Mouse (Mus musculus): ENCODE measurements around the gene Fam187b. TPM values are rescaled to one million over a fixed set of nuclear protein-coding genes. Genes with fewer than 3 reads are reported as not detected.
A peak's percentile ranks its signal among the peaks of the same experiment; 100 is the strongest.
"Not testable (repeated sequence)": the region's sequence is repeated elsewhere in the genome, so short reads cannot be mapped to it uniquely, and the experiment has no call there.

Gene Fam187b
- 12.8 and 13.7 TPM in 2 replicates for polyA plus RNA-seq (2015; fragmentation: Nextera tagmentation; extraction: Ambion mirVana)

DNA sequence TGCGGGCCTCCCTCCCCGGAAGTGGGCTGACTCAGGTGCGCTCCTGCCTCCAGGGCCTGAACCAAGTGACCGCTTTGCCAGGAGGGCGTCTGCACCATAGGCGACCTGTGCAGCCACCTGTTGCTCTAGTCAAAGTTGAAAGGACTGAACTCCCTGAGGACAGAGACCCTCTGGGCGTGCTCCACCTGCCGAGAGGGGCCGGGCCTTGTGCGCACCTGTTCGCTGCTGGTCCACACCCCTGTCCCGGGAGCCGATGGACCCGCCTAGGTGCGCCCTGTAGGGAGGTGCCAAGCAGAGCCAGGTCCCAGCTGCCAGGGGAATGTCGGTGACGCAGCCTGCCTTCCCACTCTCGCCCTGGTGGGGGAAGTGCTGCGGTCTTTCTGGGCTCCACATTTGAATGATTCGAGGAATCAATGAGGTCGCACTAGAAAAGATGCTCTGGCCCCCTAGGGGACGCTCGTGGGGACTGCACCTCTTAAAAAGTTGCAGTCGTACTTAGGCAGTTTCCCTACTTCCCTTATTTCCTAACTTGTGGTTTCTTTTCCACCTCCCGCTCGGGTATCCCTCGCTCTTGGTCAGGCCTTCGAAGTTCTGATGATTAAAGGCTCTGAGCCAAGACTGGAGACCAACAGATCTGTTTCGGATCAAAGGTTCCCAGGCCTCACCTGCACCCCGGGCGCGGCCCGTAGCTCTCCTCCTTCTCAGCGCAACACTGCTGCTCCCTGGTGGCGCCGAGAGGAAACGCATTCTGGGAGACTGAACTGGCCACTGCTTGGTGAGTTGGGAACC, at the start of gene Fam187b:
TSS of gene Fam187b (plus strand) at position 290 of the 789 bp plus-strand sequence.
- peak within 1 kb of the TSS; percentile 77 for H3K9ac ChIP-seq (ENCODE audit: low read depth, low read length)
- H3K4me2 ChIP-seq (ENCODE audit: low read depth, low read length) = peak within 1 kb of the TSS; percentile 64
- peaks cover 3% of the 10 kb centered on the region; the same call in 1 of the 2 replicates for H3K36me3 ChIP-seq (ENCODE audit: control insufficient read depth, insufficient read depth, low read length)
- peak within 1 kb of the TSS; percentile 93 for H3K27ac ChIP-seq (ENCODE audit: low read length)
- 0 out of 2 replicates have a peak, but pooled peaks cover 2% of the 10 kb centered on the region for H3K9me3 ChIP-seq (ENCODE audit: control insufficient read depth, low read length)
- H3K4me3 ChIP-seq (ENCODE audit: low read length) = peak within 1 kb of the TSS; percentile 67
- WGBS = under 1% methylated on average over 36 of the region's 37 CpGs
- H3K27me3 ChIP-seq (replicated peaks; ENCODE audit: control insufficient read depth, insufficient read depth, low read length) = peaks cover 5% of the 10 kb centered on the region
- peak; percentile 95 for ATAC-seq
- H3K4me1 ChIP-seq (ENCODE audit: control insufficient read depth, insufficient read depth, low read length) = peaks cover 13% of the 10 kb centered on the region; the same call in 1 of the 2 replicates

DNA sequence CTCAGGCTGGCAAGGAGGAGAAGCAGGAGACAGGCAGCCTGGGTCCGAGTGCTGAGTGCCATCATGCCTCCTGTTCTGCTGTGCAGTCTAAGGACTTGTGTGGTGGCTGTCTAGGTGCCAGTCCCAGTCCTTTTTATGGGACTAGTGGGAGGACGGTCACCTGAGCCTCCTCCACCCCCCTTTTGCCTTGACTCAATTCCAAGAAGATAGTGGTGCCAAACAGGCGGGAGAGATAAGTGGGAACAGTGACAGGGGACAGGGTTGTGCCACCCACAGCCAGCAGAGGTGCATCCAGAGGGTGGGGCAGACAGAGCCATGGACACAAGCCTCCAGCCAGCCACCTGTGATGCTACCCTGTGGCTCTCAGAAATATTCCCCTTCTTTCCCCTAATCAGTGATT, 49.5 kb upstream of the Fam187b start:
- H3K4me2 ChIP-seq (ENCODE audit: low read depth, low read length) = no peak overlapping the region
- ATAC-seq = no peak
- H3K9ac ChIP-seq (ENCODE audit: low read depth, low read length) = no peak overlapping the region
- no peak overlapping the region for H3K4me3 ChIP-seq (ENCODE audit: low read length)
- H3K4me1 ChIP-seq (ENCODE audit: control insufficient read depth, insufficient read depth, low read length) = no peaks in the 10 kb centered on the region
- no peaks in the 10 kb centered on the region for H3K36me3 ChIP-seq (ENCODE audit: control insufficient read depth, insufficient read depth, low read length)
- no peaks in the 10 kb centered on the region for H3K27me3 ChIP-seq (replicated peaks; ENCODE audit: control insufficient read depth, insufficient read depth, low read length)
- H3K27ac ChIP-seq (ENCODE audit: low read length) = no peak overlapping the region
- WGBS = 59% methylated on average over 3 of the region's 3 CpGs
- H3K9me3 ChIP-seq (ENCODE audit: control insufficient read depth, low read length) = no peaks in the 10 kb centered on the region

GRCm38 (mm10) chr7:30924581-30924980, 49.0 kb upstream of the Fam187b start, which contains the start of gene Hamp2:
Hamp2 (minus strand) TSS chr7:30924681.
- not testable (repeated sequence) for H3K9me3 ChIP-seq (ENCODE audit: control insufficient read depth, low read length); H3K27ac ChIP-seq (ENCODE audit: low read length); H3K9ac ChIP-seq (ENCODE audit: low read depth, low read length); ATAC-seq; H3K36me3 ChIP-seq (ENCODE audit: control insufficient read depth, insufficient read depth, low read length); H3K4me1 ChIP-seq (ENCODE audit: control insufficient read depth, insufficient read depth, low read length); H3K27me3 ChIP-seq (replicated peaks; ENCODE audit: control insufficient read depth, insufficient read depth, low read length); H3K4me2 ChIP-seq (ENCODE audit: low read depth, low read length); H3K4me3 ChIP-seq (ENCODE audit: low read length)
- 73% methylated on average over 2 of the region's 2 CpGs for WGBS

- not testable (repeated sequence) for H3K36me3 ChIP-seq (ENCODE audit: control insufficient read depth, insufficient read depth, low read length); H3K4me3 ChIP-seq (ENCODE audit: low read length); H3K4me1 ChIP-seq (ENCODE audit: control insufficient read depth, insufficient read depth, low read length); H3K9me3 ChIP-seq (ENCODE audit: control insufficient read depth, low read length); H3K4me2 ChIP-seq (ENCODE audit: low read depth, low read length); H3K9ac ChIP-seq (ENCODE audit: low read depth, low read length); H3K27ac ChIP-seq (ENCODE audit: low read length); H3K27me3 ChIP-seq (replicated peaks; ENCODE audit: control insufficient read depth, insufficient read depth, low read length); ATAC-seq
- 74% methylated on average over 6 of the region's 6 CpGs for WGBS
Observed at GRCm38 (mm10) chr7:30935422-30936099, 38.0 kb upstream of the Fam187b start.

DNA sequence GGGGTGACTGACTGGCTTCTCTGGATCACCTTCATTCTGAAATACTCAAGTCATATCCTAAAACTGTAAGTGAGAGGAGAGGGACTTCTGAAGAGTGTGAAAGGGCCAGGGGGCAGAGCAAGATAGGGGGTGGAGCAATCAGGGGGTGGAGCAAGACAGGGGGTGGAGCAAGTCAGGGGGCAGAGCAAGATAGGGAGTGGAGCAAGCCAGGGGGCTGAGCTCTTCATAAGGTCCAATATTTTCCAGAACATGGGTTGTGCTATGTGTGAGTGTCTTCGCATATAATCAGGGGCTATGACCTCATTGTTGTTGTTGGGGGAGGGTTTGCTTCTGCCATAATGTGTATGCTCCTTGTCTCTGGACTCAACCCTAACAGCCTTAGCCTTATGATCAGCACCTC, 33.5 kb upstream of the Fam187b start:
- H3K36me3 ChIP-seq (ENCODE audit: control insufficient read depth, insufficient read depth, low read length); ATAC-seq; H3K27me3 ChIP-seq (replicated peaks; ENCODE audit: control insufficient read depth, insufficient read depth, low read length); H3K4me2 ChIP-seq (ENCODE audit: low read depth, low read length); H3K27ac ChIP-seq (ENCODE audit: low read length); H3K4me1 ChIP-seq (ENCODE audit: control insufficient read depth, insufficient read depth, low read length); H3K9ac ChIP-seq (ENCODE audit: low read depth, low read length); H3K4me3 ChIP-seq (ENCODE audit: low read length); H3K9me3 ChIP-seq (ENCODE audit: control insufficient read depth, low read length): not testable (repeated sequence)
- 75% methylated on average over 1 of the region's 1 CpGs for WGBS

GRCm38 (mm10) chr7:30942365-30942764, 31.2 kb upstream of the Fam187b start:
- not testable (repeated sequence) for ATAC-seq; H3K4me1 ChIP-seq (ENCODE audit: control insufficient read depth, insufficient read depth, low read length); H3K9me3 ChIP-seq (ENCODE audit: control insufficient read depth, low read length); H3K27ac ChIP-seq (ENCODE audit: low read length); H3K4me2 ChIP-seq (ENCODE audit: low read depth, low read length); H3K9ac ChIP-seq (ENCODE audit: low read depth, low read length); H3K27me3 ChIP-seq (replicated peaks; ENCODE audit: control insufficient read depth, insufficient read depth, low read length); H3K36me3 ChIP-seq (ENCODE audit: control insufficient read depth, insufficient read depth, low read length); H3K4me3 ChIP-seq (ENCODE audit: low read length)
- 47% methylated on average over 3 of the region's 3 CpGs for WGBS

GRCm38 (mm10) chr7:30943909-30944635, 29.5 kb upstream of the Fam187b start, which contains the start of gene Hamp:
Hamp (minus strand) TSS chr7:30944032.
- 0 out of 2 replicates have a peak, but pooled peaks have one; percentile 33 for ATAC-seq

DNA sequence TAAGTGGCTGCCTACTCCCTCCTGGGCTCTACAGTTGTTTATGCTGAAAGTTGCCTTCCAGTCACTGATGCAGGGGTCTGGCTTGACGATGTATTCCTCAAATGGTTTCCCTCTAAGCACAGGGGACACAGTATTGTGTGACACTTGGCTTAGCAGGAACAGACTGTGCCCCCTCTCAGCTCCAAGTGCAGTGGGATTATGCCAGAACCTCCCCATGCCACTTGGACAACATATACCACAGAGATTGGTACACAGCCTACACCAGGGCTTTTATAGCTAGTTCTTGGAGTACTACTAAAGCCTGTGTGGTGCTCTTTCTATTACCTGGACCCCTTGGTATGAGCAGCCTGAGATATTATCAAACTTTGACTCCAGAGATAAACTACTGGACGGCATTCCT, 28.9 kb upstream of the Fam187b start:
- H3K9me3 ChIP-seq (ENCODE audit: control insufficient read depth, low read length); H3K4me1 ChIP-seq (ENCODE audit: control insufficient read depth, insufficient read depth, low read length); H3K36me3 ChIP-seq (ENCODE audit: control insufficient read depth, insufficient read depth, low read length); H3K27ac ChIP-seq (ENCODE audit: low read length); H3K4me2 ChIP-seq (ENCODE audit: low read depth, low read length); H3K27me3 ChIP-seq (replicated peaks; ENCODE audit: control insufficient read depth, insufficient read depth, low read length); H3K4me3 ChIP-seq (ENCODE audit: low read length); ATAC-seq; H3K9ac ChIP-seq (ENCODE audit: low read depth, low read length): not testable (repeated sequence)
- WGBS = 68% methylated on average over 2 of the region's 2 CpGs

More at GRCm38 (mm10) chr7:30943909-30944635, 29.5 kb upstream of the Fam187b start, which contains the start of gene Hamp:
- Histone ChIP-seq H3K4me1 (ENCODE audit: control insufficient read depth, insufficient read depth, low read length) (no peaks in the 10 kb centered on the region), H3K4me3 (ENCODE audit: low read length) (no peak within 1 kb of the TSS), H3K36me3 (ENCODE audit: control insufficient read depth, insufficient read depth, low read length) (no peaks in the 10 kb centered on the region), H3K9me3 (ENCODE audit: control insufficient read depth, low read length) (no peaks in the 10 kb centered on the region), H3K27ac (ENCODE audit: low read length) (no peak within 1 kb of the TSS), H3K4me2 (ENCODE audit: low read depth, low read length) (no peak within 1 kb of the TSS), H3K9ac (ENCODE audit: low read depth, low read length) (no peak within 1 kb of the TSS), H3K27me3 (replicated peaks; ENCODE audit: control insufficient read depth, insufficient read depth, low read length) (no peaks in the 10 kb centered on the region)
- 55% methylated on average over 9 of the region's 9 CpGs for WGBS

DNA sequence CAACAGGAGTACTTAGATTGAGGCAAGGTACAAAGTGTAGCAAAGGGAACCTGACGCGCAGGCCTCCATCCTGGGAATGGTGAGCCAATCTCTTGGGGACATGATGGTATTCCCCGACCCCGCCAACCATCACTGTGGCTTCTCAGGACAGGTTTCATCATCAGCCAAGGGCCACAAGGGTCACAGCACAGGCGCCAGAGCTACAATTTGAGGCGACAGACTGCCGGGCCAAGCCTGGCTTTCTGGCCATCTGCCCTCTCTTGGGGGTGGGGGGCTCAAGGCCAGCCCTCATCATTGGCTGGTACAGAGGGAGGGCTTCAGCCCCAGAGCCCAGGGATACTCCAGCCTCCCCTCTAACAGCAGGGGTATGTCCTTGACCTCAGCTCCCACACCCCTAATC, 28.1 kb upstream of the Fam187b start:
- H3K9me3 ChIP-seq (ENCODE audit: control insufficient read depth, low read length); H3K27me3 ChIP-seq (replicated peaks; ENCODE audit: control insufficient read depth, insufficient read depth, low read length); H3K36me3 ChIP-seq (ENCODE audit: control insufficient read depth, insufficient read depth, low read length); H3K4me1 ChIP-seq (ENCODE audit: control insufficient read depth, insufficient read depth, low read length); ATAC-seq; H3K9ac ChIP-seq (ENCODE audit: low read depth, low read length); H3K27ac ChIP-seq (ENCODE audit: low read length); H3K4me2 ChIP-seq (ENCODE audit: low read depth, low read length); H3K4me3 ChIP-seq (ENCODE audit: low read length): not testable (repeated sequence)
- 93% methylated on average over 7 of the region's 7 CpGs for WGBS
